Mouse (Mus musculus) intestine, embryonic 16.5 days (tissue): ENCODE results near the gene Lrwd1. TPM values are rescaled to one million over a fixed set of nuclear protein-coding genes. Genes with fewer than 3 reads are reported as not detected.

Experiments used
- ATAC-seq: fragments of 200-750 bp; cut with Nextera tagmentation; 2 replicates; pipeline ENCODE4 v1.8.0; 2017; ENCODE audit warnings: moderate TSS enrichment, moderate library complexity
- H3K27ac ChIP-seq: fragments of 300-500 bp; sonication (generic); 2 replicates; pipeline ENCODE4 v1.5.1; 2014; ENCODE audit warnings: mild to moderate bottlenecking, low read length
- H3K27me3 ChIP-seq: fragments of 300-500 bp; sonication (generic); replicated peaks from 2 replicates; pipeline ENCODE4 v1.6.1; 2014; ENCODE audit warnings: low read length, control low read depth, mixed read lengths; ENCODE audit not compliant: control insufficient read depth, insufficient read depth
- H3K36me3 ChIP-seq: fragments of 300-500 bp; sonication (generic); 2 replicates; pipeline ENCODE4 v1.6.1; 2014; ENCODE audit warnings: low read length, control low read depth; ENCODE audit not compliant: control insufficient read depth, insufficient read depth
- H3K4me1 ChIP-seq: fragments of 300-500 bp; sonication (generic); 2 replicates; pipeline ENCODE4 v1.6.1; 2014; ENCODE audit warnings: low read length, control low read depth, mixed read lengths; ENCODE audit not compliant: control insufficient read depth, insufficient read depth
- H3K4me2 ChIP-seq: fragments of 300-500 bp; sonication (generic); 2 replicates; pipeline ENCODE4 v1.6.1; 2014; ENCODE audit warnings: low read depth, low read length, control low read depth
- H3K4me3 ChIP-seq: fragments of 300-500 bp; sonication (generic); 2 replicates; pipeline ENCODE4 v1.5.1; 2014; ENCODE audit warnings: mild to moderate bottlenecking, low read length
- H3K9ac ChIP-seq: fragments of 300-500 bp; sonication (generic); 2 replicates; pipeline ENCODE4 v1.6.1; 2014; ENCODE audit warnings: low read depth, low read length
- H3K9me3 ChIP-seq: fragments of 300-500 bp; sonication (generic); 2 replicates; pipeline ENCODE4 v1.6.1; 2016; ENCODE audit warnings: low read length, control low read depth; ENCODE audit not compliant: control insufficient read depth
- WGBS: fragments of 180-500 bp; shearing (Covaris S2); extraction: QIAGEN DNeasy Blood & Tissue Kit; methylation state at CpG from one replicate; pipeline ENCODE4 v1.1.7; 2014; 5-methylcytosine and 5-hydroxymethylcytosine counted together
- polyA plus RNA-seq: library from polyadenylated mRNA; unstranded; fragments of >200 nt; fragmentation: Nextera tagmentation; extraction: Ambion mirVana; gene quantifications from 2 replicates; pipeline ENCODE4 v1.2.1, GENCODE M21; 2015

The Lrwd1 gene
- polyA plus RNA-seq, result 22.3 and 22.7 TPM in 2 replicates

DNA sequence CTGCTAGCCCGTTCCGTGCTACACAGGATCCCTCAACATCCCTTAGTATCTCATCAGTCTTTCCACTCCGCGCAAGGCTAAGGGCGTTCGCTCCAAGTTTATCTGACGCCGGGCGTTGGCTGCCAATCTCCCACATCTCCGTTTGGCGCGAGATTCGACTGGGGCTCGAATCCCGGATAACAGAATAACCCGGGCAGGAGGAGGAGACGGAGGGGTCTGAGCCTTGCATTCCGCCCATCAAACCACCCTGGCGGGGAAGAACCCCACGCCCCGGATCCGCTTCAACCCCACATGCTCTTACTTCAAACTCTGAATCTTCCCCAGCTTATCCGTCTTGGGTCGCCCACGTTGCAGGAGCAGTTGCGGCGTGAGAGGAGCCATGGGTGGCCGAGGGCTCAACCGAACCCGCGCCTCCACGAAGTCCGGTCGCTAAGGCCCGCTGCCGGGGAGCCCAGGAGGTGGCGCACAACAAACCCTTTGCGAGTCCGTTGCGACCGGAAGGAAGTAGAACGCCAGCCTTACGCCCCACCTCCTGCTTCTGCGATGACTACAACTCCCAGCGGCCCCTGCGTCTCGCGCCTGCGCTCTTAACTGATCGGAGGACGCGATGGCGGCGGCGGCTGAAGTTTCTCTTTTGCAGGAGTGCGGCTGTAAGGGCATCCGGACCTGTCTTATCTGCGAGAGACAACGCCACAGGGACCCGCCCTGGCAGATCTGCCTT is at the start of gene Lrwd1, which contains the start of gene Alkbh4:
TSS of gene Lrwd1 (minus strand) at position 504 of the 721 bp plus-strand sequence.
TSS of gene Alkbh4 (plus strand) at position 576 of the 721 bp plus-strand sequence.
- H3K27me3 ChIP-seq, result no peaks in the 10 kb centered on the region
- peak within 1 kb of the TSS; percentile 58 for H3K27ac ChIP-seq
- H3K9me3 ChIP-seq, result no peaks in the 10 kb centered on the region
- ATAC-seq, result peak; percentile 96
- under 1% methylated on average over 60 of the region's 60 CpGs for WGBS
- H3K4me3 ChIP-seq, result peak within 1 kb of the TSS; percentile 81
- peaks cover 12% of the 10 kb centered on the region; the same call in 1 of the 2 replicates for H3K4me1 ChIP-seq
- H3K9ac ChIP-seq, result peak within 1 kb of the TSS; percentile 78
- H3K36me3 ChIP-seq, result peaks cover 8% of the 10 kb centered on the region
- H3K4me2 ChIP-seq, result peak within 1 kb of the TSS; percentile 65

DNA sequence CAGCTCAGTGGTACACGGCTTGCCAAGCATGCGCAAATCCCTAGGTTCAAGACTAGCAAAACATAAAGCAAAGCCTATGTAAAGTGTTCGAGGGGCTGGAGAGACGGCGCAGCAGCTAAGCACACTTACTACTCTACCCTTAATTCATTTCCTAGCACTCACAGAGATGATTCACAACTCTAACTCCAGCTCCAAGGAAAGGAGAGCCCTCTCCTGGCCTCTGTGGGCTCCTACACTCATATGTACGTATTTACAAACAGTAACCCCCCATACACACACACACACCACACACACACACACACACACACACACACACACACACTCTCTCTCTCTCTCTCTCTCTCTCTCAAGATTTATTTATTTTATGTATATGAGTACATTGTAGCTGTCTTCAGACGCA is 47.9 kb upstream of the Lrwd1 start:
- Histone ChIP-seq H3K9me3 (no peaks in the 10 kb centered on the region), H3K36me3 (peaks cover 6% of the 10 kb centered on the region), H3K4me2 (no peak overlapping the region), H3K27ac (no peak overlapping the region), H3K4me3 (no peak overlapping the region), H3K4me1 (no peaks in the 10 kb centered on the region), H3K9ac (no peak overlapping the region), H3K27me3 (no peaks in the 10 kb centered on the region)
- ATAC-seq, result no peak
- 91% methylated on average over 7 of the region's 7 CpGs for WGBS

DNA sequence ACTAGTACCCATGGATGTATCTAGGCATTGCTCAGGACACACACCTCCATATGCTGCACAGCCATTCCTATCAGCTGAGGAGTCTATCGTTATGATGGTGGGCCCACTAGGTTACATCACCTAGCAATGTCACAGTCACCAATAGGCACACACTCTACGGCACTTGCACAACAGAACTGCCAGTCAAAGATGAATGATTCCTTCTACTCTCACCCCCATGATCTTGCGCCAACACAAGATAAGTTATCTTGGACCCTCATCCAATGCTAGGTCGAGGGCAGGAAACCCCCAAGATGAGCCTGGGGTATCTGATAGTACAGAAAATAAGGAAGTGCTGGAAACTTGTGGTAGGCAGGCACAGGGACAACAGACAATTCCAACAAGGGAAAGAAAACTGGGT is 47.0 kb upstream of the Lrwd1 start:
- peaks cover 4% of the 10 kb centered on the region; the same call in 1 of the 2 replicates for H3K36me3 ChIP-seq

DNA sequence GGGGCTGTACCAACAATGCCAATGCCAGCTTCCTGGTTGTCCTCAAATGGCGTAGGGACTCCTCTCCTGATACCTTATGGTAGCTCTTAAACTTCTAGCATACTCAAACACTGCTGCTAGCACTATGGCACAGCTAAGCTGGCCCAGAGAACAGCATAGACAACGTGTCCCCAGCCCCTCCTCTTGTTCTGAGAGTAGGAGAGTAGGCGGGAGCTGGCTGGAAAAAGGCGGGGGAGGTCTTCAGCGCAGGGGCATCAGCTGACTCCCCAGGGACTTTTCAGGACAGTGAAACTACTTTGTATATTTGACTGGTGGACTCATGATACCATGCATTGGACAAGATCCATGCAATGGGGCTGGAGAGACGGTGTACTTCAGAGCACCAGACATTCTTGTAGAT is 46.2 kb upstream of the Lrwd1 start:
- Histone ChIP-seq H3K27me3 (no peaks in the 10 kb centered on the region), H3K27ac (no peak overlapping the region), H3K4me2 (no peak overlapping the region), H3K36me3 (peaks cover 4% of the 10 kb centered on the region; the same call in 1 of the 2 replicates), H3K4me3 (no peak overlapping the region), H3K9ac (no peak overlapping the region), H3K4me1 (no peaks in the 10 kb centered on the region), H3K9me3 (no peaks in the 10 kb centered on the region)
- WGBS, result 83% methylated on average over 6 of the region's 6 CpGs
- no peak for ATAC-seq

More for the DNA sequence above, 47.0 kb upstream of the Lrwd1 start:
- Histone ChIP-seq H3K9me3 (no peaks in the 10 kb centered on the region), H3K9ac (no peak overlapping the region), H3K4me3 (no peak overlapping the region), H3K27ac (no peak overlapping the region), H3K4me2 (no peak overlapping the region), H3K4me1 (no peaks in the 10 kb centered on the region), H3K27me3 (no peaks in the 10 kb centered on the region)
- 93% methylated on average over 4 of the region's 4 CpGs for WGBS
- no peak for ATAC-seq

DNA sequence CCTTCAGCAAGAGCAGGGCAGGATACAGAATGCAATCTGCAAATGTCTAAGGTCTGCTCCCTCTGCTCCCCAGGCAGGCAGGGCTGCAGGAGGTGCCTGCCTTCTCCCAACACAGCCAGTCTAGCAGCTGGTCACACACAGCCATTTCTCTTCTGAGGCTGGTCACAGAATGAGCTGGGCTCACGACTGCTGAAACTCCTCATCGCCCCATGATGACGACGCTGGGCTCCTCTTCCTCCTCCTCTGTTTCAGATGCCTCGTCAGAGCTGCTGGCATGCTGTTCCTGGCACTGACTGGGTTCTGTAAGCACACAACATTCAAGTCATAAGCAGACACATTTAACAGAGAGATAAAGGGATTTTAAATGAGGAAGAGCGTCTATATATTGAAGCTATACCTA is 45.3 kb upstream of the Lrwd1 start:
- Histone ChIP-seq H3K4me2 (no peak overlapping the region), H3K9ac (no peak overlapping the region), H3K36me3 (peaks cover 4% of the 10 kb centered on the region; the same call in 1 of the 2 replicates), H3K4me1 (no peaks in the 10 kb centered on the region), H3K9me3 (no peaks in the 10 kb centered on the region), H3K27ac (no peak overlapping the region), H3K27me3 (no peaks in the 10 kb centered on the region), H3K4me3 (no peak overlapping the region)
- ATAC-seq, result no peak
- WGBS, result 91% methylated on average over 6 of the region's 6 CpGs

DNA sequence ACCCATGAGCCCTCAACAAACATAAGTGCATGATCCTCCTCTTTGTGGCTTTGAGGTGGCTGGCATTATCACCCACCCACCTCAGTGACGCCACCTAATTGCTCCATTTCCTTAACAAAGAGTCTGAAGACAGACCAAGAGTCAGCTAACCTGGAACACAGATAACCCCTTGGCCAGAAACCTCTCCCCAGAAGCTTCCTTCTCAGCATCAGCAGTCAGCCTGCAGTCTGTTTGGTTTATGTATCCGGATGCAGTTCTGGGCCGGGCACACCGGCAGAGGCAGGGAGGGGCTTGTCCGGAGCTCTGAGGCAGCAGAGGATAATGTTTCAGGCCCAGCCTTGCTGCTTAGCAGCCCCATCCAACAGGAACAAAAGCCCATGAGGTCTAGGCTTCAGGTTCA is 43.7 kb upstream of the Lrwd1 start:
- Histone ChIP-seq H3K4me1 (no peaks in the 10 kb centered on the region), H3K4me3 (no peak overlapping the region), H3K9me3 (no peaks in the 10 kb centered on the region), H3K27ac (no peak overlapping the region), H3K36me3 (peaks cover 4% of the 10 kb centered on the region; the same call in 1 of the 2 replicates), H3K9ac (no peak overlapping the region), H3K4me2 (no peak overlapping the region), H3K27me3 (no peaks in the 10 kb centered on the region)
- ATAC-seq, result no peak
- 79% methylated on average over 5 of the region's 5 CpGs for WGBS

DNA sequence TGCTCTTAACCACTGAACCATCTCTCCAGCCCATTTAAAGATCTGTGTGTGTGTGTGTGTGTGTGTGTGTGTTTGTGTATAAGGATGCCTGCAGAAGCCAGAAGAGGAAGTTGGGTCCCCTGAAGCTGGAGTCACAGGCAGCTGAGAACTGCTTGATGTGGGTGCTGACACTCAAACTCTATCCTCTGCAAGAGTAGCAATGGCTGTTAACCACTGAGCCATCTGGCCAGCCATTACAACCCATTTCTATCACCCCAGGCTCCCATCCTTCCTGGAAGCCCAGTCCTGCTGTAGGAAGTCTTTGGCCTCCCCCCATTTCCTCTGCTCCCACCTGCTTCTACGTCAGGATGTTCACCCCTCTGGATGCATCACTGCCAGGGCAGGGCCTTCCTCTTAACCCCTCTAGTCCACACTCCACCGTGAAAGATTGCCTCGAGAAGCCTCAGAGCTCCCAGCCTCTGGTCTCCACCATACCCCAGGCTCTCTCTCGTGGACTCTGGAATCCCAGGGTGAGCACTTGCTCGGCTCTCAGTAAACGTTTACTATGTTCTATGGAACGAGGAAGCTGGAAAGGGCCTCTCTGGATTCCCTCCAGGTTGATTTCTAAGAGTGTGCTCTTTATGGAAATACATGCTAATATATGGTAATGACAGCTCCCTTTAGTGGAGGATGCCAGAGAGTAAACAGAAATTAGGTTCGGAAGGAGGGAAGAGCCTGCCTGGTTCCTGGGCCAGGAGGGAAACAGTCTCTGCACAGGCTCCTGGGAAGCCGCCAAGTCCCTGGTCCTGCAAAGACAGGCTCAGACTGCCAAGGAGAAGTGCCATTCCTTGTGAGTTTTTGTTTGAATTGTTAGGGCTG is 38.0 kb upstream of the Lrwd1 start:
- peak overlapping the region; percentile 59 for H3K27ac ChIP-seq
- no peaks in the 10 kb centered on the region for H3K36me3 ChIP-seq
- 0 out of 2 replicates have a peak overlapping the region, but pooled peaks have one; percentile 31 for H3K9ac ChIP-seq
- H3K4me1 ChIP-seq, result peaks cover 29% of the 10 kb centered on the region
- ATAC-seq, result peak; percentile 24
- no peaks in the 10 kb centered on the region for H3K27me3 ChIP-seq
- no peak overlapping the region for H3K4me3 ChIP-seq
- no peaks in the 10 kb centered on the region for H3K9me3 ChIP-seq
- 28% methylated on average over 9 of the region's 9 CpGs for WGBS
- 0 out of 2 replicates have a peak overlapping the region, but pooled peaks have one; percentile 8 for H3K4me2 ChIP-seq

DNA sequence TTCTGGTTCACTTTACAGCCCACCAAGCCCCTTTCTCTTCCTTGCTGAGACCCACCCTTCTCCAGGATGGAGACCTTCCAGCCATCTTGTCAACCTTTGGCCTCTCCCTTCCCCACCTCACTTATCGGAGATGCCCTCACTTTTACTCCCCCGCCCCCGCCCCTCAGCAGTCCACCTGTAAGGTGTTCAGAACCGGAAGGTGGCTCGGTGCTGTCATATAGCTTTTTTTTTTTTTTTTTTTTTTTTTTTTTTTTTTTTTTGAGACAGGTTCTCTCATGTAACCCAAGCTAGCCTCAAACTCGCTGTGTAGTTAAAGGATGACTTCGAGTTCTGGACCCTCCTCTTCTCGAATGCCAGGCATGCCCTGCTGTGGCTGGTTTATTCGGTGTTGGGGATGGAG is 37.1 kb upstream of the Lrwd1 start:
- 74% methylated on average over 9 of the region's 9 CpGs for WGBS
- 0 out of 2 replicates have a peak overlapping the region, but pooled peaks have one; percentile 16 for H3K27ac ChIP-seq
- no peaks in the 10 kb centered on the region for H3K36me3 ChIP-seq
- H3K9me3 ChIP-seq, result 0 out of 2 replicates have a peak, but pooled peaks cover 4% of the 10 kb centered on the region
- H3K4me1 ChIP-seq, result peaks cover 29% of the 10 kb centered on the region
- H3K4me3 ChIP-seq, result no peak overlapping the region
- no peak overlapping the region for H3K9ac ChIP-seq
- H3K4me2 ChIP-seq, result no peak overlapping the region
- H3K27me3 ChIP-seq, result no peaks in the 10 kb centered on the region
- no peak for ATAC-seq
